Mouse (Mus musculus) left cerebral cortex, postnatal 14 days (tissue): ENCODE results near the gene Arfgap3. TPM values are rescaled to one million over a fixed set of nuclear protein-coding genes. Genes with fewer than 3 reads are reported as not detected.
"Not testable (repeated sequence)": the region's sequence is repeated elsewhere in the genome, so short reads cannot be mapped to it uniquely, and the experiment has no call there.

Experiments used
- DNase-seq, 2 experiments: peaks; one replicate each; pipeline ENCODE4 v3.0.0; 2021 to 2022; ENCODE audit warnings: low spot score in 2 of 2, mixed read lengths in 1 of 2
- intact Hi-C: fragments of 180-260 bp; cut with DNase I; formaldehyde crosslinking; loops from one replicate; pipeline ENCODE4 v1.15.1; 2025
- total RNA-seq, 2 experiments: library from RNA; stranded (reverse); gene quantifications; 2 replicates each; pipeline ENCODE4 v1.2.3; 2021

The Arfgap3 gene
- total RNA-seq, 2 experiments from 2014 or later = 19.9 to 21.3 TPM

DNA sequence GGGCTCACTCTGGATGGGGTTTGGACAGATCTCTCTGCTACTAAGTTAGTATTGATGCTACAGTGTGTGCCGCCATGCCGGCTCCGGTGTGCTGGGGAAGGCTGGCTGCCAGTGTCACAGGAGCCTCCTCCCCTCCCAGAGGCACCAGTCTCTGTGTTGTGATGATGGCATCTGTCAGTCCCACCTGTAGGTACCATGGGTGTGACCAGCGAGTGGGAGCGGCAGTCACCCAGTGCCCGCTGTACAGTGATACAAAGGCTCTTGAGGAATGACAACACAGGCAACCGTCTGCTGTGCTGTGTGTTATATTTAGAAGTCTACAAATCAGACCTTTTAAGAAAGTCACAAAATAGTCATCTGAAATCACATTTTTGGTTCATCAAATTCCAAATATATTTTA lies 50.6 kb downstream of the Arfgap3 start:
- intact Hi-C loops = no loop called here
- no peak for DNase-seq

DNA sequence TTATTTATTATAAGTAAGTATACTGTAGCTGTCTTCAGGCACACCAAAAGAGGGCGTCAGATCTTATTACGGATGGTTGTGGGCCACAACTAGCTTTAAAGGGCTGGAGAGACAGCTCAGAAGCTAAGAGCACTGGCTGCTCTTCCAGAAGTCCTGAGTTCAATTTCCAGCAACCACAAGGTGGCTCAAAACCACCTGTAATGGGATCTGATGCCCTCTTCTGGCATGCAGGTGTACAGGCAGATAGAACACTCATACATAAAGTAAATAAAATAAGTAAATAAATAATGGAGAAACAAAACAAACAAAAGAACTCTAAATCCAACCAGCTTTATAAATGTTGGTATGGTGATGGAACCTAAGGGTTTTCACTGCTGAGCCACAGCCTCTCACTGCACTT lies 51.2 kb downstream of the Arfgap3 start:
- intact Hi-C loops = no loop called here
- no peak for DNase-seq

DNA sequence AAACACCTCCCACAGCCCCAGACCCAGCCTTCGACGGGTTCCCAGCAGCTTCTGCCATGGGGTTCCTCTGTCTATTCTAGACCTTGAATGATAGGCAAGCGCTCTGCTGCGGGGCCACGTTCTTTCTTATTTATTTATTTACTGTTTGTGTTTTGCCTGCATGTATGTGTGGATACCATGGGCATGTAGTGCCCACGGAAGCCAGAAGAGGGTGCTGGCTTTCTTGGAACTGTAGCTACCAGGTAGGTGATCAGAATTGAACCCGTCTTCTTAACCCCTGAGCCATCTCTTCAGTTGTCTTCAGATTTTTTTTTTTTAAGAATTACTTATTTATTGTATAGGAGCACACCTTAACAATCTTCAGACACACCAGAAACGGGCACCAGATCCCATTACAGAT lies 51.7 kb downstream of the Arfgap3 start:
- intact Hi-C loops = no loop called here
- no peak for DNase-seq

DNA sequence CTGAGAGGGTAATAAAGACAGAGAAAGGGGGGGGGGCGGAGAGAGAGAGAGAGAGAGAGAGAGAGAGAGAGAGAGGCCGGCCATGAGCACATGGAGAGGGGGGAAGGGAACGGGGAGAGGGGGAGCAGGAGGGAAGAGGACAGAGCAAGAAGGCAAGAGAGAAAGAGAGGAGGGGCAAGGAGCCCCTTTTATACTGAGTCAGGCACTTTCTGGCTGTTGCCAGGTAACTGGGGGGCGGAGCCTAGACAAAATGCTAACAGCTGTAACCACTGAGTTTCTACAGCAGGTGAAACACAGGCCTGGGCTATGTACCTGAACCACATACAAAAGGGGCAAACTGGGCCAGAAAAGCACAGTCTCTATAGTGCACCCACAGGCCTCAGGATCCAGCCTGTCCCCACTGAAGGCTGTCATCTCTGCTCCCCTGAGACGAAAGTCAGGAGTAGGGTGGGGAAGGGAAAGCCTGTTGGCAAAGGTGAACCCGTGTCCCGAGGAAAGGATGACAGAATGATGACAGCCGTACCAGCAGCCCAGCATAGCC lies 53.2 kb downstream of the Arfgap3 start:
- intact Hi-C loops = no loop called here
- no peak for DNase-seq

DNA sequence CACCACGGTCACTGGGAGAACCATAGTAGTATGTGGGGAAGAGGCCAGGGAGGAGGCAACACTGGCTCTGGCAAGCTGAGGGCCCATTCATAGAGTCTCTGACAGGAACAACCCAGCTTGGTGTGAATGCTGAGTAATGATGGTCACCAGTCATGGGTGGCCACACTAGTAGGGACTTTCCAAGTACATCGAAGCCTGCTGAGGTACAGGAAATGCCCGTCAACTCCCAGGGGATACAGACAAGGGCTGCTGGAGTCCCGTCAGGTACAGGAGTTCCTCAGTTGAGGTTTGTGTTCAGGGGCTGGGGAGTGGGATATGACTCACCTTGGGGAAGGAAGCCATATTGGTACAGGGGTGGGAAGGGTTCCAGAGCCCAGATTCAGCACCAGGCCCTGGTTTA lies 54.0 kb downstream of the Arfgap3 start:
- intact Hi-C loops = no loop called here
- no peak for DNase-seq

DNA sequence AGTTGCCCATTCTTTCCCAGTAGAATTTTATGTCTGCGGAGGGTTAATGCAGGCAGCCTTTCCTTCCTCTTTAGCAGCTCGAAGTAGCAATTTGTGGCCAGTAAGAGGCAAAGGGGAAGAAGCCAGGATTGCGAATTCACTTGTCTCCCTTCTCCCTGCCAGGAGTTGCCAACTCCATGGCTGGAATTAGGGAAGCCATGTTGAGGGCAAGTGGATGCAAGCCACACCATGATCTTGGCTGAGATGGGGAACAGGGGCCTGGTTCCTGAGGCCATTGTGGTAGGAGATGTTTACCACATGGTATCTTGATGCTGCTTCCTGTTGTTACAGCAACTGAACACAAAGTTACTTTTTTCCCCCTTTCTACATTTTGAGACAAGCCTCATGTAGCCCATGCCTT lies 55.1 kb downstream of the Arfgap3 start:
- intact Hi-C loops = no loop called here
- no peak for DNase-seq

DNA sequence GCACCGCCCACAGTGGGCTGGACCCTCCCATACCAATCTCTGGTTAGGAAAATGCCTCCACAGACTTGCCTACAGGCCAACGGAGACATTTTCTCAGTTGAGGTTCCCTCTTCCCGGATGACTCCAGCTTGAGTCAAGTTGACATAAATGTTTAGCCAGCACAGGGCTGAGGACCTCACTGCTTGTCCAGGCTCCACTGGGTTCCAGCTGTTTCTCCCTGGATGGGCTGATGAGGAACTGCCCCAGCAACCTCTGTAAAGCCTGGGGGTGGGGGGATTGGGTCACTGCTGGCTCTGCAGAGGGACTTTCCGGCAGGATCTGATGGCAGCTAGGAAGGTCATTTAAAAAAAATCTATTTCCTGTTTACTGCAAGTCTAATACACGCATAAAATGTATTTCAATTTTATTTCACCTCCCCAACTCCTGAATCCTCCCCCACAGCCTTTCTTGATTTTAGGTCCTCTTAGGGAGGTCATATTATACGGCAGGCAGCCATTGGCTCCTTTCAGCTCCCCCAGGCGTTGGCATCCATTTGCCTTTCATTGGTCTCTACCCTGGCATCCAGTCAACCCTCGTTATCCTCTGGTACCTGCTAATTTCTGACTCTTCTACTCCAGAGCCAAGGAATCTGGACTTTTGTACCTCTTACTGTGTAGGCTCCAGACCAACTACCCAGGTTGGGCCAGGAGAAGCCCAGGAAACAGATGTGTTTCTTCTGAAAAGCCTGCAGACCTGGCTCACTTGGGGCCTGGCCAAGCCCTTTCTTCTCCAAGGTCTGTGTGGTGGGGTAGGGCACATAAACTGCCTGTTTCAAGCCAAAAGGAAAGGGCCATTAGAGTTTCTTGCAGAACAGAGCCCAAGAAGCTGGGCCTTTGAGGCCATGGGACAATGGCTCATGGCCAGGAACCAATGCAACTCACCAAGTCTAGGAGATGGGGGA lies 56.1 kb downstream of the Arfgap3 start:
- DNase-seq = no peak
- intact Hi-C loops = no loop called here

DNA sequence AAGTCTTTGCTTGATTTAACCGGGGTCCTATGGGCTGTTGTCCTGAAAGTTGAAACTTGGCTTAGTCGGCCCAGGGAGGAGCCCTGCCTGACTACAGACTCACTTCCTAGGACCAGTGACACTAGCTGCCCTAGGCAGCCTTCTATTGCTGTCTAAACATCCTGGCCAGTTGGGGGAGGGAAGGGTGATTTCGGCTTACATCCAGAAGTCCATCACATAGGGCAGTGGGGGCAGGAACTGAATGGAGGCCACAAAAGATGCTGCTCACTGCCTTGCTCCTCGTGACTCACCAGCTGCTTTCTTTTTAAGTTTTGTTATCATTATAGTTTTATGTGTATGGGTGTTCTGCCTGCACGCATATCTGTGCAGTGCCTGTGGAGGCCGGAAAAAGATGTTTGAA lies 56.9 kb downstream of the Arfgap3 start:
- DNase-seq = no peak
- intact Hi-C loops = no loop called here

DNA sequence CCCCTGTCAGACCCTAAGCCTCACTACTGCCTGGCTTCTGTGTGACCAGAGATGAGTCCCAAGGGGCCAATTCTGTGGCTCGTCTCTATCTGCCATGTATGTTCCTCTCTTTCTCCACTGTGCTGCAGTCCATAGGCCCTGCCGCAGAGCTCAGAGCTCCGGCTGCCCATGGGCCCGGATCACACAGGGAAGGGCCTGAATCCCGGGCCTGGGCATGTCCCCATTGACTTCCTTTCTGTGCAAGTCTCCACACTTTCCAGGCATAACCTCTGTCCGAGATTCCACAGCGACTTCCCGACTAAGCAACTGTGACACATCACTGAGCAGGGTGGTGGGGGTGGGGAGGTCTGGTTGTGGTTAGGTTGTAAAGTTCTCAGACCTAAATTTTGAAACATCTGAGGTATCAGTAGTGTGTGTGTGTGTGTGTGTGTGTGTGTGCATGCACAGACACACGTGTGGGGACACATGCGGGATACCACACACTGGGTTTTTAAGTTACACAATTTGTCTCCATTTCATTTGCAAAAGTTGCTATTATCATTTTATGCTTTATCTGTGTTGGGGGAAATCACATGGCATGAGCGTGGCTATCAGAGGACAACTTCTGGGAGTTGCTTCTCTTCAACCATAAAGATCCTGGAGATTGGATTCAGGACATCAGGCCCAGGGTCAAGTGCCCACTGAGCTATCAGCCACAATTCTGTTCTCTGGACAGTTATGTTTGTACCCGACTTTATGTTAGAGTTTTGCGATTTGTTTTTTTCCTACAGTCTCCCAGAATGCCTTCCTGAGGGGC lies 57.6 kb downstream of the Arfgap3 start:
- no peak for DNase-seq
- intact Hi-C loops = no loop called here

DNA sequence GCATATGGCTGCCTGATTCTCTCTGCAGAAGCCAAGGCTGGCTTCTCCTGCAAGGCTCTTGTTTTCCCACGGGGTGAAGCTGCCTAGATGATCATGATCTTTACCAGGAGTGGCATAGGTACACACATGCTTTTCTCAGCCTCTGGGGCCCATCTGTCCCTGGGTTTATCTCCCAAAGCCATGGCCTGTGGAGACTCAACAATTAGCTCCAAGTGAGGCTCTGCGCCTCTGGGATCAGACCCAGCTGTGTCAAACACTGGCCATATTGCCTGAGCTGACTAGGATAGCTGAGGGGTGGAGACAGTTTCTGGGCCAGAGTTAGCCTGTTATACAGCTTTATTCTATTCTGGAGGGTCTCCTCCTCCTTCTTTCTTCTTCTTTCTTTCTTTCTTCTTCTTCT lies 59.1 kb downstream of the Arfgap3 start:
- no peak for DNase-seq

DNA sequence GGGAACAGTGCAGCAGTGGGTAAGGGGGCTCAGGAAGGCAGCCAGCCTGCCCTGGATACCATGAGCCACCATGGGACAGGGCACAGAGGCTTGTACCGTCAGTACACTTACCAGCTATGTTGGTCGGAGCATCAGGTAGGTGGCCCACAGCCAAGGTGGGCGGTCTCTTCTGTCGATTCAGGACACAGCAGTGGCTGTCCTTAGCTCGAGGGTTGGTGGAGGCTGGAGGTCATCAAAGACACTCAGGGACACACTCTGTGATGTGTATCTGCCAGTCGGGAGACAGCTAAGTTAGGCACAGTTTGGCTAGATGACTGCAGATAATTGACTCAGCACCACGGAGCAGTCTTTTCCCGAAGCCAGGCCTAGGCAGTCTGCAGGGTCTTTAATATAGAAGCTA lies 65.2 kb downstream of the Arfgap3 start:
- intact Hi-C loops = no loop called here
- no peak for DNase-seq

More for the DNA sequence above, 59.1 kb downstream of the Arfgap3 start:
- intact Hi-C loops = no loop called here

DNA sequence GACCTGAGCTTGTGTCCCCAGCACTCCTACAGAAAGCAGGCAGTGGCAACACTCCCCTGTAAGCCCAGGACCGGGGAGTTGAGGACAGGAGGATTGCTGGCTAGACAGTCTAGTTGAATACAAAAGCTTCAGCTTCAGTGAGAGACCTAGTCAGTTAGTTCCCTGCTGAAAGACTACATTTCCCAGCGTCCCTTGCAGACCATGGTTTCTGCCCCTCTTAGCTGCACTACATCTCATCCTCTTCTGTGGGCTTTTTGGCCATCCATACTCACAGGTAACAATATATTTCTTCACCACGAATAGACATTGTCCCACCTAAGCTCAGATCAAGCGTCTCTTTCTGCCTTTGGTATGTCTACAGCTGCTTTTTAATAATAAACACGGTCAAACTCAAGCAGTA lies 67.7 kb downstream of the Arfgap3 start:
- intact Hi-C loops = no loop called here

DNA sequence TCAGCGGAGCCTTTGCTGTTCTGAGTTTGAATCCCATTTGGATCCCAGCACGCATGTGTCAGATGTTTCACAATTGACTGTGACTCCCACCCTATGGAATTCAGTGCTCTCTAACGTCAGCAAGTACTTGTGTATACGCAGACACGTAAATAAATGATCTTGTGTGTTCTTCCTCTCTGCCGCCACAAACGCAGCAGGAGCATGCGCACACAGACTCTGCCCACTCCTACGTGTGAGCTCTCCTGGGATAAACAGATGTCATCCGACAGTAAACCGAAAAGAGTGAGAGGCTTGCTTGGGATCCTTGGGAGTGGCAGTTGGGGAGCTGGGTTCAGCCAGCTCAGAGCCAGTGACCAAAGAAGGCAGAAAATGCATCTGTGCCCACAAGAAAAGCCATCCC lies 68.7 kb downstream of the Arfgap3 start:
- DNase-seq = no peak
- intact Hi-C loops = no loop called here

More for the DNA sequence above, 67.7 kb downstream of the Arfgap3 start:
- DNase-seq = no peak

DNA sequence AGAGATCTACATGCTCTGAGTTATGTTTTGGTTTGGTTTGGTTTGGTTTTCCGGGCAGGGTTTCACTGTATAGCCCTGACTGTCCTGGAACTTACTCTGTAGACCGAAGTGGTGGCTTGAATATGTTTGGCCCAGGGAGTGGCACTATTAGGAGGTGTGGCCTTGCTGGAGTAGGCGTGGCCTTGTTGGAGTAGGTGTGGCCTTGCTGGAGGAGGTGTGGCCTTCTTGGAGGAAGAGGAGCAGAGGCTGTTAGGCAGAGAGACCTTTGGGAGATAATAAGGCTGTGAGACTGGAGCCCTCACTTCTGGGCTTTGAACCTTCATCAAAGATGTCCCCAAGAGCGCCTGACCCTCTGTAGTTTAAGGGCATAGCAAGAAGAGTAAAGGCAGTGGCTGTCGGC lies 71.5 kb downstream of the Arfgap3 start:
- DNase-seq = no peak
- intact Hi-C loops = no loop called here

DNA sequence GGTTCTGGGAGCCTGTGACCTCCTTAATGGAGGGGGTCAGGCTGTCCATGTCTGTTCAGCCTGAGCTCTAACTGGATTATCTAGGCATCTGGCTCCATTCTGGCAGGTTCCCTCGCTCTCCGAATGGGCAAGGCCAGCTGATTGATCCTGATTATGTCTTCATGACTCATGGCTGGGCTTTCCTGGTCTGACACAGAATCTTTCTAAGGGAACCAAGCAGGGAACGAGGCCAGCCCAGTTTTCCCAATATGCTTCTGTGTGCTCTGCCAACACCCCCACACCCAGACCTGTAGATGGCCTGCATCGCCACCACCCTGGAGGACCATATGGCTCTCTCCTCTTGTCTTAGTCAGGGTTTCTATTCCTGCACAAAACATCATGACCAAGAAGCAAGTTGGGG lies 72.6 kb downstream of the Arfgap3 start:
- intact Hi-C loops = no loop called here
- DNase-seq = peak; percentile 32 to 44

DNA sequence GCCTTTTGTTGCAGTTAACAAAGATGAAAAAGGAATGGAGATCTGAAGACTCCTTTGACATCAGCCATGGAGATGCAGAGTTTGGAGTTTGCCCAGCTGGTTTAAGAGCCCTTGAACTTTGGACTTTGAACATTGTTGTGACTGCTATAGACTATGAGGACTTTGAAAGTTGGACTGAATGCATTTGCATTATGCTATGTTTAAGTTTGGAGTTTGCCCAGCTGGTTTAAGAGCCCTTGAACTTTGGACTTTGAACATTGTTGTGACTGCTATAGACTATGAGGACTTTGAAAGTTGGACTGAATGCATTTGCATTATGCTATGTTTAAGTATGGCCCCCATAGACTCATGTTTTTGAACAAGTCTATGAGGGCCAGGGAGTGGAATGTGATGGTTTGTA lies 75.8 kb downstream of the Arfgap3 start:
- intact Hi-C loops, DNase-seq: not testable (repeated sequence)

DNA sequence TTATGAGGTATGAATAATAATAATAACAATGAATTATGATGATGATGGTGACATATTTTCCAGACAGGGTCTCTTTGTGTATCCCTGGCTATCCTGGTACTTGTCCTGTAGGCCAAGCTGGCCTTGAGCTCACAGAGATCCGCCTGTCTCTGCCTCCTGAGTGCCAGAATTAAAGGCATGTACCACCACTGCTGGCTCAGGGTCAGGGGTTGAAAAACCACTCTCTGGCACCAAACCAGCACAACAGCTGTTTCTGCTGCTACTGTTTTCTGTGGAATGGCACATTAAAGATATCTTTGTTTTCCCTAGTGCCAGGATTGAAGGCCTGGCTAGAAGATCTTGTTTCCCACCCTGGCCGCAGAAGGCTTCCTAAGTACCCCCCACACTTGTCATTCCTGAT lies 77.0 kb downstream of the Arfgap3 start:
- intact Hi-C loops = no loop called here
- no peak for DNase-seq

DNA sequence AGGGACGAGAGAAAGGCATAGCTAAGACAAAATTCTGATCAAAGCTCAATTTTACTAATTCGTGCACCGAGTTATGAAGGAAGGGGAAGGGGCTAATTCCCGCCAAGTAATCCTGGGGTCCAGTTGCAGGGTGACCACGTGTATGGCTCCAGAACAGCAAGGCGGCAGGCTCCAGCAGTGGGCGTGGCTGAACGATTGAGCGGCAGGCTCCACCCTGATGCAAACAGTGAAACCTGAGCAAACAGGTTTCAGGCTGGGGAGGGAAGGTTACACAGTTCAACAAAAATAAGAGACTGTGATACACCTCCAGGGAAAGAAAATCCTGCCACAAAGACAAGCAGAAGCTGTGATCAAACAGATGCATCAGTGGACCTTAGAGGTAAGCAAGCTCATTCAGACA lies 78.8 kb downstream of the Arfgap3 start:
- DNase-seq, intact Hi-C loops: not testable (repeated sequence)

DNA sequence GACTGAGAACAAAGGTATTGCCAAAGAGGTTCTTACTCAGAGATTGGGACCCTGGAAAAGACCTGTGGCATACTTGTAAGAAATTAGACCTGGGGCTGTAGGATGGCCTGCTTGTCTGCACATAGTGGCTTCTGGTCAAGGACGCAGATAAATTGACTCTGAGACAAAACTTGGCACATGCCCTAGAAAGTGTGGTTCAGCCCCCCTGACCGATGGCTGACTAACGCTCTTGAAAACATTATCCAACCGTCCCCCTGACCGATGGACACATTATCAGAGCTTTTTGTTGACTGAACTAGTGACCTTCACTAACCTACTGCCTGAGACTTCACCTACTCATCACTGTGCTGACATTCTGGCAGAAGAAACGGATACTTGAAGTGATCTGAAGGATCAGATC lies 80.1 kb downstream of the Arfgap3 start:
- intact Hi-C loops, DNase-seq: not testable (repeated sequence)

DNA sequence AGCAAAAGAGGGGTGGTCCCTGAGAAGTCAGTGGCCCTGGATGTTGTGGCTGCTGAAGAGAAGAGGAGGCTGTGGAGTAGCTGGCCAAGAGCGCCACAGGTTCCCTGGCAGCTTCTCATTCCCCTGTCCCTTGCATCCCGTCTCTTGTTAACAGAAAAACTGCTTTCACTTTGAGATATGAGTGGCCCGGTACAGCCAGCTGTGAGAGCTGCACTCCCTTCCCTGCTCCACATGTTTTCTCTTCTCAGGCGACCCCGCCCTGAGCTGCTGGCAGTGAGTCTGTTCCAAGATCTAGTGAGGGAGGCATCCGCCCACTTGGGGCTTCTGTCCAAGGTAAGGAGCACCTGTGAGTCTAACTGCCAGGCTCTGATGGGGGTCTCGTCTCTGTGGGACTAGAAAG lies 81.6 kb downstream of the Arfgap3 start:
- DNase-seq, intact Hi-C loops: not testable (repeated sequence)
